Mouse (Mus musculus) lung, embryonic 15.5 days (tissue): ENCODE measurements at regions not wholly inside any gene's neighbourhood (a gene's known extent, or its start where the extent isn't known, plus 50 kb on each side); places are given as distances from the start of the nearest gene placed in this dataset.

Experiments used
- ATAC-seq: fragments of 200-750 bp; cut with Nextera tagmentation; 2 replicates; pipeline ENCODE4 v1.8.0; 2017; ENCODE audit warnings: moderate number of reproducible peaks, borderline replicate concordance; ENCODE audit not compliant: low FRiP score, low TSS enrichment; ENCODE audit errors: extremely low read depth
- H3K27ac ChIP-seq: fragments of 300-500 bp; sonication (generic); 2 replicates; pipeline ENCODE4 v1.5.1; 2015; ENCODE audit warnings: moderate library complexity, mild to moderate bottlenecking, inconsistent platforms
- H3K27me3 ChIP-seq: fragments of 300-500 bp; sonication (generic); 2 replicates; pipeline ENCODE4 v1.6.1; 2015; ENCODE audit warnings: inconsistent platforms
- H3K36me3 ChIP-seq: fragments of 300-500 bp; sonication (generic); 2 replicates; pipeline ENCODE4 v1.6.1; 2015; ENCODE audit warnings: inconsistent platforms
- H3K4me1 ChIP-seq: fragments of 300-500 bp; sonication (generic); 2 replicates; pipeline ENCODE4 v1.6.1; 2015; ENCODE audit warnings: inconsistent platforms
- H3K4me2 ChIP-seq: fragments of 300-500 bp; sonication (generic); 2 replicates; pipeline ENCODE4 v1.6.1; 2015; ENCODE audit warnings: inconsistent platforms, mild to moderate bottlenecking, moderate library complexity
- H3K4me3 ChIP-seq: fragments of 300-500 bp; sonication (generic); 2 replicates; pipeline ENCODE4 v1.5.1; 2015; ENCODE audit warnings: mild to moderate bottlenecking, inconsistent platforms
- H3K9ac ChIP-seq: fragments of 300-500 bp; sonication (generic); 2 replicates; pipeline ENCODE4 v1.6.1; 2015; ENCODE audit warnings: inconsistent platforms
- H3K9me3 ChIP-seq: fragments of 300-500 bp; sonication (generic); 2 replicates; pipeline ENCODE4 v1.6.1; 2016; ENCODE audit warnings: inconsistent platforms
- WGBS: fragments of 180-500 bp; shearing (Covaris S2); methylation state at CpG from one replicate; pipeline ENCODE4 v1.1.7; 2015; 5-methylcytosine and 5-hydroxymethylcytosine counted together

DNA sequence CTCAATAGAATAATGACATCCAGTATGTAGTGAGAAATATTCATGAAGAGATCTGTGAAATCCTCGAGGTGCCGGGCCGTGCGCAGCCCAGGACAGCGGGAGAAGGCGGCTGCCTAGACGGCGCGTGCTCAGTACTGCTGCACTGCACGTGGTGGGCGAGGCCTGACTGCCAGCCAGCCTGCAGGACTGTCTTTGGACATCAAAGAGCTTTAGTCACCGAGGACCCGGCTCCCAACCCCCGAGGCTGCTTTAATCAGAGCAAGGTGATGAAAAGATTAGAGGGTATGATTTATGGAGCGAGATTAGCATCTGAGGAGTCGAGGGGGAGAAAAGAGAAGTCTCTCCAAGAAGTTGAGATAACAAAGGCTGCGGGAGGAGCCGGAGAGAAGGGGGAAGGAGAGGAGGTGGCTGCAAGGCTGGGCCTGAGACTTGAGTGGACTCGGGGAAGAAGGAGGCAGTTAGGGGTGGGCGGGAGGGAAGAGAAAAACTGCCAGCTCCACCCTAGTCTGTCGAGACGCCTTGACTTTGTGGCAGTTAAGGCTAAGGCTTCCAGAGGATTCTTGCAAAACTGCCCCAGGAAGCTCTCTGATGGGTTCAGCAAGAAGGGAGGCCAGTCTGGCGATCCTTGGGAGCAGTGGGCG is 271.6 kb upstream of the 4930535I16Rik start:
- Histone ChIP-seq H3K9ac (no peak overlapping the region), H3K27ac (no peak overlapping the region), H3K4me2 (no peak overlapping the region), H3K36me3 (no peaks in the 10 kb centered on the region), H3K27me3 (peaks cover 14% of the 10 kb centered on the region; the same call in 1 of the 2 replicates), H3K4me1 (peaks cover 7% of the 10 kb centered on the region; the same call in 1 of the 2 replicates), H3K4me3 (no peak overlapping the region), H3K9me3 (no peaks in the 10 kb centered on the region)
- ATAC-seq, result peak; percentile 69; the same call in 1 of the 2 replicates
- WGBS, result 13% methylated on average over 24 of the region's 24 CpGs

DNA sequence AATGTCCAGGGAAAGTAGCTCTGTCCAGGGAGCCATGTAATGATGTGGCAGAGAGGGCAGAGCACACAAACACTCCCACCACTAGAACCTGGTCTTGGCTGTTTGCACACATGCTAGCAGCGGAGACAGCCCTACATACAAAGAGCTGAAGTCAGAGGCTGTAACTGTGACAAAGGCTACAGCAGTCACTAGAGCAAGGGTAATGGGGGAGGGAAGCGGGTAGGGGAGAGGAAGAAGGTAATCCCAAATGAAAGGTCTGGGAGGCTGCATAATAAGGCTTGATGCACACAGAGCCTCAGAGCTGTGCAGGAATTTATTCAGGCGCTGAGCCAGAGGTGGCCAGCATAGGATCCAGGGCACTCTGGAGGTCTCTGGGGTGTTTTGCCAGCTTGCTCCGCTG is 269.3 kb upstream of the 4930535I16Rik start:
- Histone ChIP-seq H3K9me3 (no peaks in the 10 kb centered on the region), H3K36me3 (no peaks in the 10 kb centered on the region), H3K27me3 (peaks cover 17% of the 10 kb centered on the region; the same call in 1 of the 2 replicates), H3K4me1 (peaks cover 7% of the 10 kb centered on the region; the same call in 1 of the 2 replicates), H3K4me3 (no peak overlapping the region), H3K4me2 (no peak overlapping the region), H3K9ac (no peak overlapping the region), H3K27ac (no peak overlapping the region)
- WGBS, result 74% methylated on average over 4 of the region's 4 CpGs
- ATAC-seq, result no peak

DNA sequence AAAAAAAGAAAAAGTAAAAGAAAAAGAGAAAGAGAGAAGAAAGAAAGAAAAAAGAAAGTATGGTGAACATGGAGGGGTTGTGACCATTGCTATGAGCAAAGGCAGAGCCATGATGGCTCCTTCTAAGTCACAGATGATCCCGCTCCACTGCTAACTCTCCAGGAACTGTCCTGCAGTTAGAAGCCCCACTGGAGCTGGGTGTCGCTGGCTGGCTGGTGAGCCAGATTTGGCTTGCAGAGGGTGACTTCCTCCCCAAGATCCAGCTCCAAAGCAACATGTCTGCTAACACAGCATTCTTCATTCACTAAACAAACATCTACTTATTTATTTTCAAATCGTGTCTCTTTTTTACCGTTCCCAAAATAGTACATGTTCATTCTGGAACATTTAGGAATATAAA is 263.5 kb upstream of the 4930535I16Rik start:
- H3K36me3 ChIP-seq, result no peaks in the 10 kb centered on the region

DNA sequence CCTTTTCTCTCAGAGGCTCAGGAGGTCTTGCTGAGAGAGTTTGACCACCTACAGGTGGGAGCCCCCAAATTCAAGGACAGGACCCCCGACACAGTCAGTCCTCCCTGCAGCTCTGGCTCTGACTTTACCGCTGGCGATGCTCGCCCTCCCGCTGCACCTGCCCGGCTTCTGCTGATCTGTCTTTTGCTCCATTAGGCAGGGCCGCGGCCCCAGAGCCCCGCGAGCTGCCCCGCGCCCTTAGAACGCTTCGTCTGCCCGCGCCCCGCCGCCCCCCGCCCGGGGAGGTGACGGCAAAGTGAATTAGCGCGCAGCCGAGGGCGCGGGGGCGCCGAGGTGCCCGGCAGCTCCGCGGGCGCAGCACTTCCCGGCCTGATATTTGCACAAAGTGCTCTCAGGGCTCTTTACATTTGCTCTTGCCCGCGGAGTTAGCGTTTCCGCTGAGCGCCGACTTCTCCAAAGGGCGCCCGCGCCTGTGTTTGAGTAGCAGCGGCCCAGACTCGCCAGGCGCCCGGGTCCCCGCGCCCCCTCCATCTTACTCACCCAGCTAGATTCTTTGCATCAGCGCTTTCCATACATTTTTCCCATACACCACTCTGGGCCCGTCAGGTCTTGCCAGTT is 260.7 kb upstream of the 4930535I16Rik start:
- Histone ChIP-seq H3K4me1 (peaks cover 14% of the 10 kb centered on the region; the same call in 1 of the 2 replicates), H3K4me2 (peak overlapping the region; percentile 86), H3K27ac (peak overlapping the region; percentile 43), H3K27me3 (peaks cover 39% of the 10 kb centered on the region), H3K9me3 (no peaks in the 10 kb centered on the region), H3K9ac (peak overlapping the region; percentile 31; the same call in 1 of the 2 replicates), H3K4me3 (peak overlapping the region; percentile 38), H3K36me3 (no peaks in the 10 kb centered on the region)
- WGBS, result under 1% methylated on average over 50 of the region's 50 CpGs
- peak; percentile 56 for ATAC-seq

More for the DNA sequence above, 263.5 kb upstream of the 4930535I16Rik start:
- ATAC-seq, result peak; percentile 40; the same call in 1 of the 2 replicates
- Histone ChIP-seq H3K27ac (no peak overlapping the region), H3K4me1 (peaks cover 14% of the 10 kb centered on the region; the same call in 1 of the 2 replicates), H3K9ac (no peak overlapping the region), H3K27me3 (peaks cover 37% of the 10 kb centered on the region), H3K4me2 (no peak overlapping the region), H3K4me3 (no peak overlapping the region), H3K9me3 (no peaks in the 10 kb centered on the region)
- WGBS, result 39% methylated on average over 4 of the region's 4 CpGs

DNA sequence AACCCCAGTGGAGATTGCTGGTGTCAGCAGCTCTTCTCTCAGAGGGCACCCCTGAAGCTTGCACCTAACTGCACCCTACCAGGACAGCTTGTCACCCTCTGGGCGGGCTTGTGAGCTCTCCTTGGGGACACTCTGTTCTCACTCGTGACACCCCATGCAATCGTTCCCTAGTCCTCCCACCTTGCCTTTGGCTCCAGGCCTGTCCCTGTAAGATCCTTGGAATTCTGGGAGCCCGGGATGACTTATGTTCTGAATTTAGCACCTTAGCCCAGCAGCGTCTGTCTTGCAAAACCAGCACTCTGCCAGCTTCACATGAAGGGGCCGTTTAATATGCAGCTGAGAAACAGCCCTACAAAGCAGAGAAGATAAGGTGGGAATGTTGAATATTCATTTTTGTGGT is 257.7 kb upstream of the 4930535I16Rik start:
- Histone ChIP-seq H3K36me3 (no peaks in the 10 kb centered on the region), H3K4me1 (peaks cover 16% of the 10 kb centered on the region; the same call in 1 of the 2 replicates), H3K4me3 (no peak overlapping the region), H3K9ac (no peak overlapping the region), H3K27me3 (peaks cover 39% of the 10 kb centered on the region), H3K9me3 (no peaks in the 10 kb centered on the region), H3K27ac (no peak overlapping the region), H3K4me2 (no peak overlapping the region)
- WGBS, result 39% methylated on average over 6 of the region's 6 CpGs
- ATAC-seq, result no peak

DNA sequence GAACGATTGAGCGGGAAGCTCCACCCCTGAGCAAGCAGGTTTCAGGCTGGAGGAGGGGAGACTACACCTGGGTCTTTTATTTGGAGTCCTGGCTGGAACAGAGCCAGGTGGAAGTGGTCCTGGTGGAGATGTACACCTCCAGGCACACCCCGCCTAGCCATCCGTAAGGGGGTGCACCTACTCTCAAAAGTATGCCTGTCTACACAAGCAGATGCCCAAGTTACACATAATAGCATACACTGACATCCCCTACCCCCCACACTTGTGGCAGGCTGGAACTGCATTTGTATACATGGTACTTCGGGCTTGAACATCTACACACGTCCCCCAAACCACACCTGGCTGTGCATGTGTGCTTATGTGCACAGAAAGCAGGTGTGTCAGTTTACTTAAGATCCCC is 236.8 kb upstream of the 4930535I16Rik start:
- Histone ChIP-seq H3K9ac (no peak overlapping the region), H3K4me1 (peaks cover 7% of the 10 kb centered on the region; the same call in 1 of the 2 replicates), H3K4me2 (no peak overlapping the region), H3K27ac (no peak overlapping the region), H3K36me3 (no peaks in the 10 kb centered on the region), H3K9me3 (no peaks in the 10 kb centered on the region), H3K4me3 (no peak overlapping the region), H3K27me3 (peaks cover 12% of the 10 kb centered on the region; the same call in 1 of the 2 replicates)
- 67% methylated on average over 6 of the region's 6 CpGs for WGBS
- 0 out of 2 replicates have a peak, but pooled peaks have one; percentile 57 for ATAC-seq

DNA sequence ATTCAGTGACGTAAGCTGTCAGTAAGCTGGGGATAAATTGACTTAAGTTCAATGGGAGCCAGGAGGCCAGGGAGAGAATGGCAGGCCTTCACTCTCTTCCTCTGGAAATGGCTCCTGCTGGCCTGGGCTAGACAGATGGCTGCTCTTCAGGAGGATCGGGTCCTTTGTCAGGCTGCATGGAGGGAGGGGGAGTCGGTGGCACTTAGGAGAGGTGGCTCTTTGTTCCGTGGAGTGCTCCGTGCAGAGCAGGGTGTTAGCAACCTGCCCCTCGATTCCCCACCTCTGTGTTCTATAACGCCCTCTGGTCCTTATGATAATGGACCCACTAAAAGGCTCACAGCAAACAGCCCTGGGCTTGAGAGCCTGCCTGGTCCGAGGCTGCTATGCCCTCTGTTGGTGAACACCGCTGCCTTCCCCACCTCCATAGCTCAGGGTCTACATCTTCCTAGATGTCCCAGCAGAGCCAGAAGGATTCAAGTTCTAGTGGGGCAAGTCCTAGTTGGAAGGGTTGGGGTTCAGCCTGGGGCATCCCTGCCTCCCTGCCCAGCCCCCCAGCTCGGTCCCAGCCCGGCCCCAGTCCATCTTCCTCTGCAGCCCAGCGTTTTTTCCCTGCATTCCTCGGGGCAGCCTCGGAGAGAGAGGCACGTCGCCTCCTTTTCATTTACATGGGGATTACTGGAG is 232.1 kb upstream of the 4930535I16Rik start:
- Histone ChIP-seq H3K4me2 (0 out of 2 replicates have a peak overlapping the region, but pooled peaks have one; percentile 23), H3K4me3 (no peak overlapping the region), H3K36me3 (no peaks in the 10 kb centered on the region), H3K4me1 (peaks cover 7% of the 10 kb centered on the region; the same call in 1 of the 2 replicates), H3K9ac (no peak overlapping the region), H3K27me3 (peaks cover 16% of the 10 kb centered on the region; the same call in 1 of the 2 replicates), H3K9me3 (no peaks in the 10 kb centered on the region), H3K27ac (no peak overlapping the region)
- WGBS, result 6% methylated on average over 16 of the region's 16 CpGs
- ATAC-seq, result no peak

DNA sequence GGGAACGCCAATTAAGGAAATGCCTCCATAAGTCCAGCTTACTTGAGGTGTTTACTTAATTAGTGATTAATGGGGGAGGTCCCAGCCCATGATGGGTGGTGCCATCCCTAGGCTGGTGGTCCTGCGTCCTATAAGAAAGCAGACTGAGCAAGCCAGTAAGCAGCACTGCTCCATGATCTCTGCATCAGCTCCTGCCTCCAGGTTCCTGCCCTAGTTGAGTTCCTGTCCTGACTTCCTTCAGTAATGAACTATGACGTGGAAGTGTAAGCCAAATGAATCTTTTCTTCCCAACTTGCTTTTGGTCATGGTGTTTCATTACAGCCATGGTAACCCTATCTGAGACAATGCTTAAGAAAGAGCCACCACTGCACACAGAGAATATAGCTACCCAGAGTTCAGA is 231.2 kb upstream of the 4930535I16Rik start:
- WGBS, result 69% methylated on average over 3 of the region's 3 CpGs

DNA sequence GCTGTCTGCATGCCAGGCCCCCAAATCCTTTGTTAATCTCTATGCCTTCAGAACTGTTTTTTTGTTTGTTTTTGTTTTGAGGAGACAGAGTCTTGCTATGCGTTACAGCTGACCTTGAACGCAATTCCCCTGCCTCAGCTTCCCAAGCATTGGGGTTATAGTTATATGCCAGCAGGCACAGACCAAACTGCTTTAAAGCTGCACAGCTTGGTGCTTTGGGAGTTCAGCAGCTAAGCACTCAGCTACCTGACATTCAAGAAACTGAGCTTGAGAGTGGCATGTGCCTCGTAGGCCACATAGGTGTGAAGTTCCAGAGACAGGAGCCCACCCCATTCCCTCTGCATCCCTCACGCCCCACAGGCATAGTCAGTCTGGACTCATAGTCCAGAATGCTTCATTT is 229.5 kb upstream of the 4930535I16Rik start:
- ATAC-seq, result no peak
- peaks cover 7% of the 10 kb centered on the region; the same call in 1 of the 2 replicates for H3K4me1 ChIP-seq
- H3K27ac ChIP-seq, result no peak overlapping the region
- no peak overlapping the region for H3K9ac ChIP-seq
- H3K36me3 ChIP-seq, result no peaks in the 10 kb centered on the region
- no peaks in the 10 kb centered on the region for H3K9me3 ChIP-seq
- no peak overlapping the region for H3K4me2 ChIP-seq
- H3K4me3 ChIP-seq, result no peak overlapping the region
- peaks cover 16% of the 10 kb centered on the region; the same call in 1 of the 2 replicates for H3K27me3 ChIP-seq
- 62% methylated on average over 4 of the region's 4 CpGs for WGBS

More for the DNA sequence above, 231.2 kb upstream of the 4930535I16Rik start:
- no peak overlapping the region for H3K27ac ChIP-seq
- ATAC-seq, result no peak
- H3K9me3 ChIP-seq, result no peaks in the 10 kb centered on the region
- no peak overlapping the region for H3K4me3 ChIP-seq
- no peak overlapping the region for H3K4me2 ChIP-seq
- H3K9ac ChIP-seq, result no peak overlapping the region
- no peaks in the 10 kb centered on the region for H3K36me3 ChIP-seq
- peaks cover 16% of the 10 kb centered on the region; the same call in 1 of the 2 replicates for H3K27me3 ChIP-seq
- H3K4me1 ChIP-seq, result peaks cover 7% of the 10 kb centered on the region; the same call in 1 of the 2 replicates

DNA sequence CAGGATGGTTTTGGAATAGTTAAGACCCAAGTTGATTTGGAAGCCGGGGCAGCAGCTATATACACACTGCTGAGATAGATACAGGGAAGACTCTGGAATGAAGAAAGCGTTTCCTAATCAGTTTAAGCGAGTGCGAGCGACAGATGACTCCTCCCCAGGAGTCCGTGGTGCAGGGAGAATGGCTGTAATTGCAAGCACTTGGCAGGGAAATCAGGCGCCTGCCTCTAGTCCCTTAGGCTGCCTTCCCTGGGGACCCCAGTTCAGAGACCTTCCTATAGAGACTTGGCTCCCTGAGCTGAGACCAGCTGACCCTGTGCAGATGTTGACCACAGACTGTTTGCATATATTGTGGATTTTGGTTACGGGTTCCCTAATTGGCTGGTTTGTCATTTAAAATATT is 228.3 kb upstream of the 4930535I16Rik start:
- no peak overlapping the region for H3K9ac ChIP-seq
- no peaks in the 10 kb centered on the region for H3K36me3 ChIP-seq
- peak; percentile 53; the same call in 1 of the 2 replicates for ATAC-seq
- H3K4me3 ChIP-seq, result no peak overlapping the region
- peaks cover 16% of the 10 kb centered on the region; the same call in 1 of the 2 replicates for H3K27me3 ChIP-seq
- WGBS, result 18% methylated on average over 8 of the region's 8 CpGs
- H3K27ac ChIP-seq, result no peak overlapping the region
- H3K4me2 ChIP-seq, result no peak overlapping the region
- H3K9me3 ChIP-seq, result no peaks in the 10 kb centered on the region
- H3K4me1 ChIP-seq, result peaks cover 7% of the 10 kb centered on the region; the same call in 1 of the 2 replicates

DNA sequence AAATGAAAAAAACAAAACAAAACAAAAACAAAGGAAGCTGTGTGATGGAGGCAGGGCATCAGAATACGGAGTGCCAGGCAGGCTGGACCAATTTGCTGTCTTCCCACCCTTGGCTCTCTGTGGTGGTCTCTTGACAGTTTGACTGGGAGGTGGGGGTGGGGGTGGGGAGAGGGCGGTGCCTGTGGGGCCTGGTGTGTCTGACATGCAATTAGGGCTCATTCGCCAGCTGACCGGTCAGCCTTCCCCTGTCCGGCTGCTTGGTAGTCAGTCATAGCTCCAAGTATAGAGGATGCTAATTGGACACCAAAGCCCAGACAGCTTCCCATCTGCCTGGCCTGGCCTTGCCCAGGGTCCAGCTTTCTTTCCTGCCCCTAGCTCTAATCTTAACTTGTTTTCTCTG is 225.8 kb upstream of the 4930535I16Rik start:
- H3K9ac ChIP-seq, result no peak overlapping the region

More for the DNA sequence above, 225.8 kb upstream of the 4930535I16Rik start:
- no peak overlapping the region for H3K27ac ChIP-seq
- no peaks in the 10 kb centered on the region for H3K4me1 ChIP-seq
- H3K27me3 ChIP-seq, result peaks cover 6% of the 10 kb centered on the region; the same call in 1 of the 2 replicates
- no peak for ATAC-seq
- no peaks in the 10 kb centered on the region for H3K36me3 ChIP-seq
- H3K4me2 ChIP-seq, result no peak overlapping the region
- H3K9me3 ChIP-seq, result no peaks in the 10 kb centered on the region
- H3K4me3 ChIP-seq, result no peak overlapping the region
- WGBS, result 49% methylated on average over 5 of the region's 5 CpGs
